Mouse (Mus musculus) midbrain, embryonic 14.5 days (tissue): ENCODE measurements at regions not wholly inside any gene's neighbourhood (a gene's known extent, or its start where the extent isn't known, plus 50 kb on each side); places are given as distances from the start of the nearest gene placed in this dataset.

ENCODE experiments used
- ATAC-seq: fragments of 200-750 bp; cut with Nextera tagmentation; 2 replicates; pipeline ENCODE4 v1.8.0; 2017; ENCODE audit warnings: moderate number of reproducible peaks, moderate library complexity; ENCODE audit not compliant: low FRiP score, low TSS enrichment
- DNase-seq: peaks from one replicate; pipeline ENCODE4 v3.0.0-alpha.2; 2015
- H3K27ac ChIP-seq: fragments of 300-500 bp; sonication (generic); replicated peaks from 2 replicates; pipeline ENCODE4 v1.5.1; 2014; ENCODE audit warnings: mild to moderate bottlenecking, low read depth, low read length, moderate library complexity
- H3K27me3 ChIP-seq: fragments of 300-500 bp; sonication (generic); 2 replicates; pipeline ENCODE4 v1.6.1; 2014; ENCODE audit warnings: low read length, control low read depth, mixed read lengths; ENCODE audit not compliant: control insufficient read depth, insufficient read depth
- H3K36me3 ChIP-seq: fragments of 300-500 bp; sonication (generic); 2 replicates; pipeline ENCODE4 v1.6.1; 2014; ENCODE audit warnings: low read length, control low read depth; ENCODE audit not compliant: control insufficient read depth, insufficient read depth
- H3K4me1 ChIP-seq: fragments of 300-500 bp; sonication (generic); 2 replicates; pipeline ENCODE4 v1.6.1; 2014; ENCODE audit warnings: mild to moderate bottlenecking, antibody characterized with exemption, low read length, control low read depth; ENCODE audit not compliant: control insufficient read depth, insufficient read depth
- H3K4me2 ChIP-seq: fragments of 300-500 bp; sonication (generic); 2 replicates; pipeline ENCODE4 v1.6.1; 2014; ENCODE audit warnings: mild to moderate bottlenecking, low read length, moderate library complexity
- H3K4me3 ChIP-seq: fragments of 300-500 bp; sonication (generic); replicated peaks from 2 replicates; pipeline ENCODE4 v1.5.1; 2014; ENCODE audit warnings: low read depth, low read length
- H3K9ac ChIP-seq: fragments of 300-500 bp; sonication (generic); replicated peaks from 2 replicates; pipeline ENCODE4 v1.6.1; 2014; ENCODE audit warnings: mild to moderate bottlenecking, low read length, moderate library complexity
- H3K9me3 ChIP-seq: fragments of 300-500 bp; sonication (generic); 2 replicates; pipeline ENCODE4 v1.6.1; 2016; ENCODE audit warnings: low read length, control low read depth, mixed read lengths; ENCODE audit not compliant: control insufficient read depth
- WGBS: fragments of 180-500 bp; shearing (Covaris S2); extraction: QIAGEN DNeasy Blood & Tissue Kit; methylation state at CpG from one replicate; pipeline ENCODE4 v1.1.7; 2014; 5-methylcytosine and 5-hydroxymethylcytosine counted together

GRCm38 (mm10) chr2:144144486-144145136 is 111.8 kb downstream of the Banf2 start:
- H3K27me3 ChIP-seq = no peaks in the 10 kb centered on the region

GRCm38 (mm10) chr2:144156456-144157211 is 113.8 kb upstream of the Mgme1 start:
- Histone ChIP-seq H3K9me3 (no peaks in the 10 kb centered on the region), H3K36me3 (no peaks in the 10 kb centered on the region), H3K27me3 (no peaks in the 10 kb centered on the region), H3K4me3 (no peak overlapping the region), H3K4me1 (no peaks in the 10 kb centered on the region), H3K27ac (no peak overlapping the region), H3K4me2 (no peak overlapping the region), H3K9ac (no peak overlapping the region)
- DNase-seq = no peak
- ATAC-seq = no peak; the same call in 1 of the 2 replicates
- 31% methylated on average over 7 of the region's 7 CpGs for WGBS

More at GRCm38 (mm10) chr2:144144486-144145136, 111.8 kb downstream of the Banf2 start:
- Histone ChIP-seq H3K36me3 (no peaks in the 10 kb centered on the region), H3K4me1 (no peaks in the 10 kb centered on the region), H3K4me2 (no peak overlapping the region), H3K4me3 (no peak overlapping the region), H3K27ac (no peak overlapping the region), H3K9me3 (no peaks in the 10 kb centered on the region), H3K9ac (no peak overlapping the region)
- DNase-seq (no peak), ATAC-seq (no peak)
- WGBS = 91% methylated on average over 5 of the region's 5 CpGs

- Histone ChIP-seq H3K4me1 (no peaks in the 10 kb centered on the region), H3K27ac (no peak overlapping the region), H3K36me3 (no peaks in the 10 kb centered on the region), H3K9me3 (no peaks in the 10 kb centered on the region), H3K27me3 (no peaks in the 10 kb centered on the region), H3K9ac (no peak overlapping the region), H3K4me3 (no peak overlapping the region), H3K4me2 (no peak overlapping the region)
- WGBS = 9% methylated on average over 2 of the region's 2 CpGs
- ATAC-seq (no peak), DNase-seq (no peak)
These were observed 113.1 kb upstream of the Mgme1 start for GRCm38 (mm10) chr2:144157343-144157742.

- Histone ChIP-seq H3K4me1 (no peaks in the 10 kb centered on the region), H3K4me2 (no peak overlapping the region), H3K4me3 (no peak overlapping the region), H3K27ac (no peak overlapping the region), H3K9me3 (no peaks in the 10 kb centered on the region), H3K27me3 (no peaks in the 10 kb centered on the region), H3K9ac (no peak overlapping the region), H3K36me3 (no peaks in the 10 kb centered on the region)
- DNase-seq = no peak
- ATAC-seq = no peak
- 48% methylated on average over 8 of the region's 8 CpGs for WGBS
These were observed 112.2 kb upstream of the Mgme1 start for GRCm38 (mm10) chr2:144158256-144158655.

- WGBS = 49% methylated on average over 9 of the region's 9 CpGs
- no peaks in the 10 kb centered on the region for H3K9me3 ChIP-seq
- DNase-seq (no peak), ATAC-seq (no peak)
- H3K9ac ChIP-seq = no peak overlapping the region
- H3K36me3 ChIP-seq = no peaks in the 10 kb centered on the region
- no peak overlapping the region for H3K4me2 ChIP-seq
- no peak overlapping the region for H3K4me3 ChIP-seq
- peaks cover 6% of the 10 kb centered on the region; the same call in 1 of the 2 replicates for H3K4me1 ChIP-seq
- no peaks in the 10 kb centered on the region for H3K27me3 ChIP-seq
- H3K27ac ChIP-seq = no peak overlapping the region
These were observed 110.6 kb upstream of the Mgme1 start for GRCm38 (mm10) chr2:144159854-144160331.

- WGBS = 68% methylated on average over 10 of the region's 10 CpGs
- ATAC-seq (no peak), DNase-seq (no peak)
These were observed 110.0 kb upstream of the Mgme1 start for GRCm38 (mm10) chr2:144160434-144160833.

GRCm38 (mm10) chr2:144161852-144162251 is 108.6 kb upstream of the Mgme1 start:
- H3K36me3 ChIP-seq = no peaks in the 10 kb centered on the region
- H3K27me3 ChIP-seq = no peaks in the 10 kb centered on the region
- peaks cover 16% of the 10 kb centered on the region for H3K4me1 ChIP-seq
- 92% methylated on average over 1 of the region's 1 CpGs for WGBS
- H3K4me3 ChIP-seq = no peak overlapping the region
- no peak overlapping the region for H3K27ac ChIP-seq
- no peaks in the 10 kb centered on the region for H3K9me3 ChIP-seq
- no peak overlapping the region for H3K4me2 ChIP-seq
- DNase-seq = no peak
- no peak for ATAC-seq
- H3K9ac ChIP-seq = no peak overlapping the region

More at GRCm38 (mm10) chr2:144160434-144160833, 110.0 kb upstream of the Mgme1 start:
- Histone ChIP-seq H3K4me1 (peaks cover 6% of the 10 kb centered on the region; the same call in 1 of the 2 replicates), H3K4me2 (no peak overlapping the region), H3K4me3 (no peak overlapping the region), H3K36me3 (no peaks in the 10 kb centered on the region), H3K9ac (no peak overlapping the region), H3K27ac (no peak overlapping the region), H3K9me3 (no peaks in the 10 kb centered on the region), H3K27me3 (no peaks in the 10 kb centered on the region)

- 7% methylated on average over 8 of the region's 8 CpGs for WGBS
- peaks cover 16% of the 10 kb centered on the region for H3K4me1 ChIP-seq
- no peaks in the 10 kb centered on the region for H3K36me3 ChIP-seq
- DNase-seq (peak; percentile 64), ATAC-seq (no peak)
- H3K9me3 ChIP-seq = no peaks in the 10 kb centered on the region
- H3K4me3 ChIP-seq = peak overlapping the region; percentile 8; the same call in 1 of the 2 replicates
- H3K27ac ChIP-seq = peak overlapping the region; percentile 64
- H3K9ac ChIP-seq = peak overlapping the region; percentile 43; the same call in 1 of the 2 replicates
- peak overlapping the region; percentile 82 for H3K4me2 ChIP-seq
- H3K27me3 ChIP-seq = no peaks in the 10 kb centered on the region
These were observed 106.4 kb upstream of the Mgme1 start for GRCm38 (mm10) chr2:144164102-144164501.
